Mouse (Mus musculus): ENCODE data around the gene Coq4. TPM values are rescaled to one million over a fixed set of nuclear protein-coding genes. Genes with fewer than 3 reads are reported as not detected.

Coq4 gene
- polyA plus RNA-seq, 1 experiment from 2014 or later = 34.3 TPM

DNA sequence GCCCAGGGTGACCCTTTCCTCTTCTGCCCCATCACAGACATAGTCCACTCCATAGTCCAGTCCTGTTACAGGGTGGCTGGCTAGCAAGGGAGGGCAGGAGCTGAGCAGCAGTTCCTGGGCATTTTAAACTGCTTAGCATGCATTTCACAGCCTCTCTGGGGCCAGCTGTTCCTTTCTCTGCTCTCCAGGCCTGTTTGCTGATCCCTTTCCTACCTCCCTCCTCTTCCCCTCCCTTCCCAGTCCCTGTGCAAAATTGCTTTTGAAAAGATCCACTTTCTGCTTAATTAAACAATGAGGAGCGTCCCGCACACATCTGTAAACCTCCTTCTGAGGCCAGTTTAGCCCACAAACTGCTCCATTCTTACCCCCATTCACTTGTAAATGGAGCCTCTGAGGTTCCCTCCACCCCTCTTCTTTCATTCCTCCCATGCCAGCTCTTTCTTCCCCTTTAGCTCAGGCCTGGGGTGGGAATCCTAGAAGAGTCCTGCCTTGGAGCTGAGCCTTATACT is 48.2 kb downstream of the Coq4 start:
- Histone ChIP-seq H3K27me3 (no peaks in the 10 kb centered on the region), H3K27ac (replicated peaks) (peak overlapping the region; percentile 84), H3K4me2 (no peak overlapping the region), H3K36me3 (peaks cover 35% of the 10 kb centered on the region), H3K4me1 (replicated peaks) (peaks cover 52% of the 10 kb centered on the region), H3K9ac (peak overlapping the region; percentile 47; the same call in 1 of the 2 replicates), H3K4me3 (no peak overlapping the region), H3K9me3 (no peaks in the 10 kb centered on the region)
- ATAC-seq (ENCODE audit: low read depth) = peak; percentile 29
- WGBS = 24% methylated on average over 2 of the region's 2 CpGs

DNA sequence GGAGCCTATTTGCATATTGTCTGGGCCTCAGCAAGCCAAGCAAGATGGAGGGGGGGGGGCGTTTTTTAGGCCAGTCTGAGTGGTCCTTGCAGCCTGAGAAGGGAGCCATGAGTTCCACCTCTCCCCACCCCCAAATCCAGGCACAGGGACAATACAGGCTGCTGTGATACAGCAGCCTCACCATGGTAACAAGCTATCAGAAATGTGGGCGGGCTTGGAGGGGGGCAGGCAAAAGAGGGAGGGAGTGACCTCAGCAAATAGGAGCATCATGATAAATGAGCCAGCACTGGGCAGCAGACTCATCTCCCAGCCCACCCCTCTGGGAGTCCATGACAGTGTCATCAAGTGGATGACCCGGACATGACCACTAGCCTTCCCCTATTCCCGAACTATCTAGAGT is 52.2 kb downstream of the Coq4 start:
- Histone ChIP-seq H3K27me3 (peaks cover 5% of the 10 kb centered on the region; the same call in 1 of the 2 replicates), H3K4me1 (replicated peaks) (peaks cover 85% of the 10 kb centered on the region), H3K4me2 (no peak overlapping the region), H3K4me3 (no peak overlapping the region), H3K36me3 (peaks cover 31% of the 10 kb centered on the region), H3K27ac (replicated peaks) (peak overlapping the region; percentile 86), H3K9ac (peak overlapping the region; percentile 23; the same call in 1 of the 2 replicates), H3K9me3 (no peaks in the 10 kb centered on the region)
- ATAC-seq (ENCODE audit: low read depth) = peak; percentile 57
- 10% methylated on average over 4 of the region's 4 CpGs for WGBS

DNA sequence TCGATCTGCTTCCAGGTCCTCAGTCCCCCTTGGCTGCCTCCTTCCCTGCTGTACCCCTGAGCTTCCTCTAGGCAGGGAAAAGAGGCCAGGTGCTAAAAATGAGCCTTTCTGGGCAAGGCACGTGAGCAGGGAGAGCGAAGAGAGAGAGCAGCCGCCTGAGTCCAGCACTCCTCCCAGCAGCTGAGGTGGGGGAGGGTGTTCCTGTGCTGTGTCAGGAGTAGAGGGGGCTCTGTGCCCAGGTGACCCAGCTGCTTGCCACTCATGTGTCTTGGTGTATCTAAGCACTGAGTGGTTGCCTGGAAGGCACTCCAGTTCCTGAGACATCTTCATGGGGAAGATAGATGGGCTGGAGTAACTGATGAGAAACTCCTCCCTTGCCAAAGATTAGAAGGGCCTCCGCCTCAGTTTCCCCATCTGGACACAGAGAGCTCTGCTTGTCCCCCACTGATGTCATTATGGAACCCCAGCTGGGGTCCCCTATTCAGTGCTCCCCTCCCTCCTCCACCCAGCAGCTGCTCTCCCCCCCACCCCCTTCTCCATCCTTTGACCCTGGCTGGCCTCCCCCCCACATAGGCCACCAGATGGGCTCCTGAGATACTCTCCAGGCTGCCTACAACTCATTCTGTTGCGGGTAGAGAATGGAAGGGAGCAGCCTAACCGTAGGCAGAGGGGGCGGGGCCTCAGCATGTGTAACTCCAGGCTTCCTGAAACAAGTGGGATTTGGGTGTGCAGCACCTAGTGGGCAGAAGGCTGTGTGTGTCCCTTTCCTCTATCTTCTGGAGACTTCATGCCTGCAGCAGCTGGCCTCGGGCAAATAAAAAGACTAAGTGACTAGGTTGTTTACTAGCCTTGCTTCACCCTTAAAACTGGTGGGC is 56.2 kb downstream of the Coq4 start:
- 0 out of 2 replicates have a peak, but pooled peaks have one; percentile 25 for ATAC-seq (ENCODE audit: low read depth)
- H3K27me3 ChIP-seq = peaks cover 8% of the 10 kb centered on the region; the same call in 1 of the 2 replicates
- peak overlapping the region; percentile 79 for H3K4me3 ChIP-seq
- H3K9ac ChIP-seq = peak overlapping the region; percentile 96; the same call in 1 of the 2 replicates
- peak overlapping the region; percentile 63 for H3K4me2 ChIP-seq
- H3K27ac ChIP-seq (replicated peaks) = peak overlapping the region; percentile 95
- H3K4me1 ChIP-seq (replicated peaks) = peaks cover 91% of the 10 kb centered on the region
- H3K36me3 ChIP-seq = peaks cover 18% of the 10 kb centered on the region; the same call in 1 of the 2 replicates
- H3K9me3 ChIP-seq = no peaks in the 10 kb centered on the region
- WGBS = 18% methylated on average over 9 of the region's 9 CpGs

DNA sequence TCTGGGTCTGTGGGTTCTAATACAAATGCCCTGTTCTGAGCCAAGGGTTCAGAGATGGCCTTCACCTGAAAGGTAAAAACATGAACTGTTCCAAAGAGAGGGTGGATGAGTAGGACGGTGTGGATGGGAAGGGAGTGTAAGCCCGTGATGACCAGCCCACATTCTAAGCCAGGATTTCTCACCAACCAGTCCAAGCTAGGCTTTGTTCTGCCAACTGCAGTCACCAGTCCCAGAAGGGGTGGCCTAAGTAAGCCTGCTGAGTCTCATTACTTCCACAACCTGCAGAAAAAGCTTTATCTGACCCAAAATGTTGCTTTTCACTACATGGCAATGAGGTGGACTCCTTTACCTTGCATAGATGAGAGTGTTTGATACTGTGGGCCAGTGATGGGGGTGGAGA is 56.8 kb downstream of the Coq4 start:
- Histone ChIP-seq H3K9me3 (no peaks in the 10 kb centered on the region), H3K36me3 (peaks cover 18% of the 10 kb centered on the region; the same call in 1 of the 2 replicates), H3K27me3 (peaks cover 8% of the 10 kb centered on the region; the same call in 1 of the 2 replicates), H3K27ac (replicated peaks) (peak overlapping the region; percentile 95), H3K4me3 (peak overlapping the region; percentile 79), H3K4me2 (peak overlapping the region; percentile 63), H3K9ac (peak overlapping the region; percentile 96), H3K4me1 (replicated peaks) (peaks cover 91% of the 10 kb centered on the region)
- no peak for ATAC-seq (ENCODE audit: low read depth)
- WGBS = 22% methylated on average over 2 of the region's 2 CpGs

DNA sequence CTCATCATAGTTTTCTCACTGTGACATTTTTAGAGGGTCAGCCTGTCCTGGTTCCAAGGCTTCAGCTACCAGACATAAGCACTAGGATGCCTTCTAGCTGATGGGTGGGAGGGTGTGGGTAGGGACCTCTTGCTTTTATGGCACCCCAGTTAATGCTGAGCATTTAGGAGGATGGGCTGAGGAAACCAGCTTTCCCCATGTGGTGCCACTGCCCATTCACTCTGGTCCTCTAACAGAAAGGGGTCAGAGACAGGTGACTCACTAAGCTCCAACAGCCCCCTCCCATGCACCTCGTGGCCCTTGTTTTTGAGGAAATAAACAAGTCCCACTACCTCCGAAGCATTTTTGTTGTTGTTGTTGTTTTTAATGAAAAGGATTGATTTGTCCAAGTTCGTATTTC is 57.4 kb downstream of the Coq4 start:
- H3K4me2 ChIP-seq = peak overlapping the region; percentile 63
- H3K4me1 ChIP-seq (replicated peaks) = peaks cover 91% of the 10 kb centered on the region
- H3K27ac ChIP-seq (replicated peaks) = peak overlapping the region; percentile 95
- no peak for ATAC-seq (ENCODE audit: low read depth)
- peak overlapping the region; percentile 96 for H3K9ac ChIP-seq
- no peaks in the 10 kb centered on the region for H3K9me3 ChIP-seq
- 4% methylated on average over 3 of the region's 3 CpGs for WGBS
- H3K27me3 ChIP-seq = peaks cover 8% of the 10 kb centered on the region; the same call in 1 of the 2 replicates
- H3K36me3 ChIP-seq = peaks cover 18% of the 10 kb centered on the region; the same call in 1 of the 2 replicates
- peak overlapping the region; percentile 79 for H3K4me3 ChIP-seq

DNA sequence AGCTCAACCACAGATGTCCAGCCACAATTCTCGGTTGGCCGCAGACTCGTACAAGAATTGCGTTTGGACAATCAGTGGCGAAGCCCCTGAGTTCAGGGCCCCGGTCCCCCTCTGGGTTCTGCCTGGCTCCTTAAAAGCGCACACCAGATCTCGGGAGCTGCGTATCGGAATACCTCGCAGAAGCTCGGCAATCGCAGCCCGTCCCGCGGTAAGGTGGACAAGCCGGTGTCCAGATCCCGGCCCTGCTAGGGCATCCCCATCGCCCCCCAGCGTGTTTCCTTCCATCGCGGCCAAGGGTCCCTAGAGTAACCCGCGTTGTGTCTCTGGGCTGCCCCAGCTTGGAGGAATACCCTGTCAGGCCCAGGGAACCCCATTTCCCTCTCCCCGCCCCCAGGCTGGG is 58.3 kb downstream of the Coq4 start:
- peak overlapping the region; percentile 95 for H3K27ac ChIP-seq (replicated peaks)
- peaks cover 18% of the 10 kb centered on the region; the same call in 1 of the 2 replicates for H3K36me3 ChIP-seq
- peak overlapping the region; percentile 96 for H3K9ac ChIP-seq
- H3K4me1 ChIP-seq (replicated peaks) = peaks cover 91% of the 10 kb centered on the region
- peak; percentile 37; the same call in 1 of the 2 replicates for ATAC-seq (ENCODE audit: low read depth)
- peaks cover 8% of the 10 kb centered on the region; the same call in 1 of the 2 replicates for H3K27me3 ChIP-seq
- peak overlapping the region; percentile 63 for H3K4me2 ChIP-seq
- WGBS = under 1% methylated on average over 25 of the region's 25 CpGs
- peak overlapping the region; percentile 79 for H3K4me3 ChIP-seq
- H3K9me3 ChIP-seq = no peaks in the 10 kb centered on the region

DNA sequence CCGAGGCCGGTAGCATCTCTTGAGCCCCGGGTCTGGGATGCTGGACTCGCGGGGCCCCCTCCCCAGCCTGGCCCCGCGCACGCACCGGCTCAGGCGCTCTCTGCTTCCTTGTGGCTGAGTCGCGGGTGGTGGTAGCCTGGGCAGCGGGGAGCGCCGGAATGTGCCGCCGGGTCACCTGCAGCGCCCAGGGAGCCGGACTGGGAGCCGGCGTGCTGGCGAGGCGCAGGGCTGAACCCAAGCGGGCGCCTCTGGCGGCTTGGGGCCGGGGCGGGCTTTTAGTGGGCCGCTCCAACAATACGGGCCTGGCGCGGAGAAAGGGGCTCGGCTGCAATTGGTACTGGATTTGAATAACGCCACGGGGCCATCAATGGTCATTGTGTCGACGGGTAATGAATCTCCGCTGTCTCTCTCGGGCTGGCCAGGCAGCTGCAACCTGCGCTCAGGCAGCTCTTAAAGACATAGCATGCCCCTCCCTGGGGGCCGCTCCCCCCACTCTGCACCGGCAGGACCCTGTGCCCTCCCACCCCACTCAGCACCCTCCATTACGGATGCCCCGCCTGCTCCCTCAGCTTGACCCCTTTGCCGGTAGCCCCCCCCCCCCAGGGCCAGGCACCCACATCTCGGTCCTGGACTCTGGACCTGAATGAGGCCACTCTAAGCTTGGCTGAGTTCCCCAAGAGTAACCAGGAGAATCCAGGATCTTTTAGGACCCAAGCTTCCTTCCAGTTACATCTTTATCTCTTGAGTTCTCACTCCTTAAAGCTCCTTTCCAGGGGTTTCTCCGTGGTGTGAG is 59.0 kb downstream of the Coq4 start:
- H3K36me3 ChIP-seq = peaks cover 18% of the 10 kb centered on the region; the same call in 1 of the 2 replicates
- 5% methylated on average over 47 of the region's 47 CpGs for WGBS
- H3K4me3 ChIP-seq = peak overlapping the region; percentile 79
- peak overlapping the region; percentile 96 for H3K9ac ChIP-seq
- peak; percentile 59 for ATAC-seq (ENCODE audit: low read depth)
- peaks cover 8% of the 10 kb centered on the region; the same call in 1 of the 2 replicates for H3K27me3 ChIP-seq
- H3K4me2 ChIP-seq = peak overlapping the region; percentile 63
- H3K4me1 ChIP-seq (replicated peaks) = peaks cover 87% of the 10 kb centered on the region
- H3K9me3 ChIP-seq = no peaks in the 10 kb centered on the region
- peak overlapping the region; percentile 95 for H3K27ac ChIP-seq (replicated peaks)

DNA sequence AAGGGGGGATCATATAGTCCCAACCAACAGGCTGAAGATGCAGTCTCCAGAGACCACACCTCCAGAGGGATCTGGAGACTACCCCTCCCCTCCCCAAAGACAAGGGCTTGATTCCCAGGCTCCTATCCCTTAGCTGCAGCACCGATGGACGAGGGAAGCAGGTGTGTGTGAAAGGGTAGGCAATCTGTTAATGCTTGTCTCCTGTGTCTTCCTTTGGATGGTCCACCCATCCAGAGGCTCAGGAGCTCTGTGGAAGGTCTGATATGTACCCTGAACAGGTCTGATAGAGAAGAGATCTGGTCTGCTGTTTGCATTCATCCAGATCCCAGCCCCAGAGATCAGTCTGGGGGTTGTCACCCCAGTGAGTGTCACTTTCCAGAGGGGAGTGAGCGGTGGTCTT is 59.6 kb downstream of the Coq4 start:
- Histone ChIP-seq H3K27me3 (peaks cover 8% of the 10 kb centered on the region; the same call in 1 of the 2 replicates), H3K27ac (replicated peaks) (peak overlapping the region; percentile 95), H3K4me2 (peak overlapping the region; percentile 63), H3K4me1 (replicated peaks) (peaks cover 85% of the 10 kb centered on the region), H3K36me3 (peaks cover 12% of the 10 kb centered on the region; the same call in 1 of the 2 replicates), H3K9ac (peak overlapping the region; percentile 96), H3K4me3 (peak overlapping the region; percentile 79), H3K9me3 (no peaks in the 10 kb centered on the region)
- 25% methylated on average over 3 of the region's 3 CpGs for WGBS
- peak; percentile 10 for ATAC-seq (ENCODE audit: low read depth)

Small RNAs within 50 kb of the gene (microRNA-seq; reads per million reads assigned to microRNA genes)
- gene Mir219a-2 (not detected), gene Mir219b (not detected)

Other genes starting within 250 kb of the Coq4 start
- 13.5 and 15.5 TPM in 2 replicates for gene Rapgef1, start 167.8 kb upstream of the Coq4 start, polyA plus RNA-seq (2015; fragmentation: Nextera tagmentation; extraction: Ambion mirVana)
- gene Gm13420, start 35.8 kb upstream of the Coq4 start, polyA plus RNA-seq (2015; fragmentation: Nextera tagmentation; extraction: Ambion mirVana) = 0.18 TPM in 1 of 2 replicates, not detected in the other
- gene Gm13547, start 28.2 kb upstream of the Coq4 start, polyA plus RNA-seq (2015; fragmentation: Nextera tagmentation; extraction: Ambion mirVana) = 0.33 TPM in 1 of 2 replicates, not detected in the other
- gene Trub2, start 1.0 kb downstream of the Coq4 start, polyA plus RNA-seq (2015; fragmentation: Nextera tagmentation; extraction: Ambion mirVana) = 32.0 and 37.7 TPM in 2 replicates
- 34.6 and 35.5 TPM in 2 replicates for gene Slc27a4, start 15.1 kb downstream of the Coq4 start, polyA plus RNA-seq (2015; fragmentation: Nextera tagmentation; extraction: Ambion mirVana)
- gene Urm1, start 32.6 kb downstream of the Coq4 start, polyA plus RNA-seq (2015; fragmentation: Nextera tagmentation; extraction: Ambion mirVana) = 19.0 and 22.8 TPM in 2 replicates
- gene Cercam, start 81.7 kb downstream of the Coq4 start, polyA plus RNA-seq (2015; fragmentation: Nextera tagmentation; extraction: Ambion mirVana) = 24.8 and 25.5 TPM in 2 replicates
- 65.6 and 68.1 TPM in 2 replicates for gene Odf2, start 101.7 kb downstream of the Coq4 start, polyA plus RNA-seq (2015; fragmentation: Nextera tagmentation; extraction: Ambion mirVana)
- gene Gle1, start 147.9 kb downstream of the Coq4 start, polyA plus RNA-seq (2015; fragmentation: Nextera tagmentation; extraction: Ambion mirVana) = 72.3 and 74.1 TPM in 2 replicates
- gene Sptan1, start 178.1 kb downstream of the Coq4 start, polyA plus RNA-seq (2015; fragmentation: Nextera tagmentation; extraction: Ambion mirVana) = 186 and 209 TPM in 2 replicates

All from neural tube, embryonic 13.5 days (tissue).